Mouse (Mus musculus) kidney, adult 2 months (tissue): Measurements from ENCODE around the gene Dop1b.

Experiments
- CTCF ChIP-seq: fragments of 200-500 bp; conservative IDR thresholded peaks from 2 replicates; pipeline ENCODE4 v1.5.1; 2011; ENCODE audit warnings: low read depth, mild to moderate bottlenecking, control low read depth, low read length, moderate library complexity, mixed read lengths; ENCODE audit not compliant: insufficient read depth, insufficient read length
- POLR2A ChIP-seq: fragments of 200-500 bp; IDR thresholded peaks from one replicate; pipeline ENCODE4 v1.6.1; 2011; ENCODE audit warnings: low read depth, low read length, control low read depth

- TF ChIP-seq CTCF (no peak), POLR2A (no peak)
Measured at GRCm38 (mm10) chr16:93807961-93808554, 96.4 kb downstream of the Dop1b start.
